Mouse (Mus musculus): ENCODE results near the gene Dnah8. TPM values are rescaled to one million over a fixed set of nuclear protein-coding genes. Genes with fewer than 3 reads are reported as not detected.

Gene Dnah8
- polyA plus RNA-seq, 1 experiment, result not detected

DNA sequence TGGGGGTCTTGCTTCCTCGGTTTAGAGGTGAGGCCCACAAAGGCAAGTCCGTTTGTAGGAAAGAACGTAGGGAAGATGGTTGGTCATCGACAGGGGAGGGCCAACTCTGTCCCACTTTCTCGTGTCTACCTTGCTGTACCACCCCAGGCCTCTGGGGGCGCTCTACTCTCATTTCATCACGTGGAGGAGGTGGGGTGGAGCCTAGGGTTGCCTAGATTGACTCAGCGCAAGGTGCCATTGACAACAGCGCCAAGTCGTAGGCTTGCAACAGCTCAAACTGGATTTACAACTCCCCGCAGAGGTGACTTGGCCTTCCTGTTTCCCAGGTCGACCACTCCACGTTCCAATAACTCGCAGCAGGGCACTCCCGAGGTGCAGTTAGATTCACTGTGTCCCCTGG lies 250.1 kb downstream of the Dnah8 start:
- H3K27me3 ChIP-seq (replicated peaks), result no peaks in the 10 kb centered on the region
- H3K4me3 ChIP-seq (replicated peaks), result no peak overlapping the region
- H3K9me3 ChIP-seq, result peaks cover 53% of the 10 kb centered on the region
- peaks cover 9% of the 10 kb centered on the region for H3K4me1 ChIP-seq
- no peak for TF ChIP-seq GATA1 (IDR thresholded peaks at IDR 0.05; ENCODE audit: borderline replicate concordance, low read length)
- no peak for TF ChIP-seq FLI1 (IDR thresholded peaks at IDR 0.05; ENCODE audit: low read length)
- no peaks in the 10 kb centered on the region for H3K36me3 ChIP-seq (replicated peaks; ENCODE audit: low read length)

DNA sequence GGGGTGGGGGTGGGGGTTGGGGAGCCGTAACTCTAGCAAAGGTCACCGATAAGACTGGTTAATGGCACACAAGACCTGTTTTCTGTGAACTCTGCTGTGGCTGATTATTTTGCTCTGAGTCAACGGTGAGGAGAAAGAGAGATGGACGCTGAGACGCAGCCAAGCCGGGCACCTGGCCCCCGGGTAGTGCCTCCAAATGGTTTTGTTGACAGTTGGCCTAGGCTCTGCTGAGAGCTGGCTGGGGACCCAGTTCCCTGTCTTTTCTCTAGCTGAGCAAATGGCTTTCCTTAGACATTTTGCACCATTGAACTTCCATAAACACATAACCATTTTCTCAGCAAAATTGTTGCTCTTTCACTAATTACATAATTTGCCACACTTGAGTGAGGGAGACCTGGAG lies 253.3 kb downstream of the Dnah8 start:
- Histone ChIP-seq H3K4me3 (replicated peaks) (no peak overlapping the region), H3K27me3 (replicated peaks) (no peaks in the 10 kb centered on the region), H3K36me3 (replicated peaks; ENCODE audit: low read length) (no peaks in the 10 kb centered on the region), H3K9me3 (peaks cover 63% of the 10 kb centered on the region), H3K4me1 (peaks cover 9% of the 10 kb centered on the region)
- TF ChIP-seq GATA1 (IDR thresholded peaks at IDR 0.05; ENCODE audit: borderline replicate concordance, low read length) (no peak), FLI1 (IDR thresholded peaks at IDR 0.05; ENCODE audit: low read length) (no peak)

DNA sequence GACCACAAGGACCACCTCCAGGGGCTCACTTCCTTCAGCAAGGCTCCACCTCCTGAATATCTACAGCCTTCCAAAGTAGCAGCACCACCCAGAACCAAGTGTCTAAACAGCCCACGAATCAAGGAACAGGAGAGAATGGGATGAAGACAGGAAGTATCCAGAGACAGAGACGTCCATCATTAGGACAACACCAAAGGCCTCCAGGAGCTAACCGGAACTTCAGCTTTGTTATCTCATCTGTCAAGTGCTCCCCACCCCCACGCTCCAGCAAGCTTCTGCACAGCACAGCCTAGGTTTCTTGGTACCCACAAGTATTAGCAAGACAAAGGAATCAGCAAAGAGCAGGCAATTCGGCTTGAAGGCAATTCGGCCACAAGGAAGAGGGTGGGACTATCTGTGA lies 254.5 kb downstream of the Dnah8 start:
- Histone ChIP-seq H3K36me3 (replicated peaks; ENCODE audit: low read length) (no peaks in the 10 kb centered on the region), H3K9me3 (peaks cover 63% of the 10 kb centered on the region), H3K27me3 (replicated peaks) (peaks cover 6% of the 10 kb centered on the region), H3K4me3 (replicated peaks) (no peak overlapping the region), H3K4me1 (peaks cover 14% of the 10 kb centered on the region)
- no peak for TF ChIP-seq GATA1 (IDR thresholded peaks at IDR 0.05; ENCODE audit: borderline replicate concordance, low read length)

DNA sequence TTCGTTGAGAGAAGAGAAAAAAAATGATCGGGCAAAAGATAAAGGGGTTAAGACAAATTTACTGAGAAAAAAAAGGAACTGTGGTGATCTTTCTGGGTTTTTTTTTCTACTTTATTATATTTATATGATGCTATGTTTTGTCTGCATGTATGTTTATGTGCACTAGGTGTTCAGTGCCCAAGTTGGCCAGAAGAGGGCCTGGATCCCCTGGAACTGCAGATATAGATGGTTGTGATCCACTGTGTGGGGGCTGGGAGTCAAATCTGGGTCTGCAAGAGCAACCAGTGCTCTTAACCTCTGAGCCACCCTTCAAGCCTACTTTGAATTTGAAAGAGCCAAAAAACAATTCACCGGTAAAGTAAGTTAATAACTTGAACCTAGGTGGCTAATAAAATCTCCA lies 256.2 kb downstream of the Dnah8 start:
- H3K4me1 ChIP-seq, result peaks cover 14% of the 10 kb centered on the region
- peaks cover 6% of the 10 kb centered on the region for H3K27me3 ChIP-seq (replicated peaks)
- H3K4me3 ChIP-seq (replicated peaks), result no peak overlapping the region
- H3K36me3 ChIP-seq (replicated peaks; ENCODE audit: low read length), result no peaks in the 10 kb centered on the region
- peaks cover 57% of the 10 kb centered on the region for H3K9me3 ChIP-seq
- TF ChIP-seq GATA1 (IDR thresholded peaks at IDR 0.05; ENCODE audit: borderline replicate concordance, low read length), result no peak

DNA sequence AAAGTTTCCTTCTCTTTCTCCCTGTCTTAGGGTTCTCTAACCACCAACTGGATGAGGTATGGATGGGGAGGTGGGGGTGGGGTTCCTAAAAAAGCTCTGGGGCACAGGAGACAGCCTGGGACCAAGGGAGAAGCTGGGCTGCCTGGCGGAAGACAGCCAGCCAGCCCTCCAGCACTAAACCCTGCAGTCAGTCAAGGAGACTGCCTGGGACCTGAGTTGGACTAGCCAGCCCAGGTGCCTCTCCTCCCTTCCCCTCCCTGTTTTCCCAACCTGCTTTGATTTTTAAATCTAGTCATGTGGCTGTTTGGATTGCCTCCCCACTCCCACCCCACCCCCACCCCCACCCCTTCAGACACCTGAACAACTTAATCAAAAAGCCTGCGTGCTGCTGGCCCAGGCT lies 256.8 kb downstream of the Dnah8 start:
- H3K27me3 ChIP-seq (replicated peaks), result peaks cover 6% of the 10 kb centered on the region
- H3K4me1 ChIP-seq, result peaks cover 14% of the 10 kb centered on the region
- no peaks in the 10 kb centered on the region for H3K36me3 ChIP-seq (replicated peaks; ENCODE audit: low read length)
- no peak overlapping the region for H3K4me3 ChIP-seq (replicated peaks)
- peaks cover 62% of the 10 kb centered on the region for H3K9me3 ChIP-seq
- TF ChIP-seq FLI1 (IDR thresholded peaks at IDR 0.05; ENCODE audit: low read length) (no peak), GATA1 (IDR thresholded peaks at IDR 0.05; ENCODE audit: borderline replicate concordance, low read length) (no peak)

DNA sequence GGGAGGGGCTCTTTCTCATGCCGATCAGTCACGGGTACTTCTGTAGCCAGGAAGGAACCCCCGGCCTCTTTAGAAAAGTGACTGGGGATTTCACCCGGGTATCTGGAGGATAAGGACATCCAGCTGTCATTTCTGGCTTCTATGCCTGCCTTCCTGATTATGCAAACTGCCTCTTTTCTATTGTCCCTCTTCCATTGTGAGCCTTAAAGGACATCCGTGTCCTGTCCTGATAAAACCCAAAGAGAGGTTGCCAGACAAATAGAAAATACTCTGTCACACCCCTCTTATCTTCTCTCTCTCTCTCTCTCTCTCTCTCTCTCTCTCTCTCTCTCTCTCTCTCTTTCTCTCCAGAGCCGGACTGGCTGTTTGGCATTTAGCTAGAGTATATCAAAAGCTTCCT lies 258.1 kb downstream of the Dnah8 start:
- H3K27me3 ChIP-seq (replicated peaks), result peaks cover 6% of the 10 kb centered on the region
- H3K9me3 ChIP-seq, result peaks cover 66% of the 10 kb centered on the region
- H3K4me1 ChIP-seq, result peaks cover 14% of the 10 kb centered on the region
- TF ChIP-seq FLI1 (IDR thresholded peaks at IDR 0.05; ENCODE audit: low read length) (no peak), GATA1 (IDR thresholded peaks at IDR 0.05; ENCODE audit: borderline replicate concordance, low read length) (no peak)
- no peak overlapping the region for H3K4me3 ChIP-seq (replicated peaks)
- H3K36me3 ChIP-seq (replicated peaks; ENCODE audit: low read length), result no peaks in the 10 kb centered on the region

DNA sequence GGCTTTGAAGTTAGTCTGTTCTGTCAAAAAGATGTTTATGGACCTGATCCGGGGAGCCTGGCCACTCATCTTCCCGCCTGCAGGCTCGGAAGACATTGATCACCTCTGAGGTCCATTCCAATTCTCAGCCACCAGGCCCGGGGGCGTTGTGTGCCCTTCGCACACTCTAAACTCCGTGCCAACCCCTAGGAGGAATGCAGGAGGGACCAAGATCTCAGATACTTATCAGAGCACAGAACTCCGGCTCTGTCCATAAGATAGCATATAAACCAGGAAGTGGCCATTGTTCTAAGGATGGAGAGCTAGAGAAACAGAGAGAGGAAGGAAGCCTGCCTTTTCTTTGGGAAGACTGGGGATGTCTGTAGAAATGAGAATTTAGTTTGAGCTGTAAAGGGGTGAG lies 259.4 kb downstream of the Dnah8 start:
- Histone ChIP-seq H3K27me3 (replicated peaks) (peaks cover 9% of the 10 kb centered on the region), H3K9me3 (peaks cover 67% of the 10 kb centered on the region)
- no peak for TF ChIP-seq FLI1 (IDR thresholded peaks at IDR 0.05; ENCODE audit: low read length)
- TF ChIP-seq GATA1 (IDR thresholded peaks at IDR 0.05; ENCODE audit: borderline replicate concordance, low read length), result no peak

DNA sequence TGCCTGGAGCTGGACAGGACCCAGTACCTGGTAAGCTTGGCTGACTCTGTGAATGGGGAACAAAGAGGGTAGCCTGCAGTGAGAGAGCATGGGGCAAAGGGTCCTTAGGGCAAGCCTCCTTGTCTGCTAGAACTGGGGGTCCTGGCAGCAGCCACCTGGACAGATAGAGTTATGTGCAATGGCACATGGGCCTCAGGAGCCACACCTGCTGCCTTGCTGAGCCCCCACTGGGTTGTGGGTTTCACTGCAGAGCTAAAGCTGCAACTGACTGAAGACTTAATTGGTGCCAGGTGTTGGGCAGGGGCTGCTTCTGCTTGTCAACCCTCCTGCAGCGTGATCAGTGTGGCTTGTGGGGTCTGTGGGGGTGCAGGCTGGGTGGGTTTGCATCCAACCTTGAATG lies 267.9 kb downstream of the Dnah8 start:
- H3K27me3 ChIP-seq (replicated peaks), result peaks cover 31% of the 10 kb centered on the region
- no peaks in the 10 kb centered on the region for H3K36me3 ChIP-seq (replicated peaks; ENCODE audit: low read length)
- H3K4me1 ChIP-seq, result peaks cover 8% of the 10 kb centered on the region
- peaks cover 43% of the 10 kb centered on the region for H3K9me3 ChIP-seq
- TF ChIP-seq FLI1 (IDR thresholded peaks at IDR 0.05; ENCODE audit: low read length), result no peak
- TF ChIP-seq GATA1 (IDR thresholded peaks at IDR 0.05; ENCODE audit: borderline replicate concordance, low read length), result no peak
- H3K4me3 ChIP-seq (replicated peaks), result no peak overlapping the region

More for the DNA sequence above, 259.4 kb downstream of the Dnah8 start:
- peaks cover 12% of the 10 kb centered on the region for H3K4me1 ChIP-seq
- no peaks in the 10 kb centered on the region for H3K36me3 ChIP-seq (replicated peaks; ENCODE audit: low read length)
- no peak overlapping the region for H3K4me3 ChIP-seq (replicated peaks)

DNA sequence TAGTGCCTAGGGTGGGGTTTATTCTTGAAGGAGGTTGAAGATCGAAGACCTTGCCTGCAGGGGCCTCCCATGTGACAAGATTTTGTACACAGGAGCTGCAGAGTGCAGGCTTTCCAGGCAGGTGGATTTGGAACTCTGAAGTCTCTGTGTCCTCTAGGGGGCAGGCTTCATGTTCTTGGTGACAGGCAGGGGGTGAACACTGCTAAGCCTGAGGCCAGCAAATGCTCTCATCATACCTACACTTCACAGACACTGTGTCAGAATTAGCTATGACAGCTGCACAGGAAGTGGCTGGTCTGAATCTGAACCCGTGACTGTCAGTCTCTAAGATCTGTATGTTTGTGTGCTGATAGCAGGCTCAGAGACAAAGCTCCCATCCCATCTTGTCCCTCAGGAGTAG lies 268.6 kb downstream of the Dnah8 start:
- TF ChIP-seq FLI1 (IDR thresholded peaks at IDR 0.05; ENCODE audit: low read length) (no peak), GATA1 (IDR thresholded peaks at IDR 0.05; ENCODE audit: borderline replicate concordance, low read length) (no peak)
- H3K4me3 ChIP-seq (replicated peaks), result no peak overlapping the region
- no peaks in the 10 kb centered on the region for H3K36me3 ChIP-seq (replicated peaks; ENCODE audit: low read length)
- H3K9me3 ChIP-seq, result peaks cover 36% of the 10 kb centered on the region
- peaks cover 36% of the 10 kb centered on the region for H3K27me3 ChIP-seq (replicated peaks)
- peaks cover 8% of the 10 kb centered on the region for H3K4me1 ChIP-seq

DNA sequence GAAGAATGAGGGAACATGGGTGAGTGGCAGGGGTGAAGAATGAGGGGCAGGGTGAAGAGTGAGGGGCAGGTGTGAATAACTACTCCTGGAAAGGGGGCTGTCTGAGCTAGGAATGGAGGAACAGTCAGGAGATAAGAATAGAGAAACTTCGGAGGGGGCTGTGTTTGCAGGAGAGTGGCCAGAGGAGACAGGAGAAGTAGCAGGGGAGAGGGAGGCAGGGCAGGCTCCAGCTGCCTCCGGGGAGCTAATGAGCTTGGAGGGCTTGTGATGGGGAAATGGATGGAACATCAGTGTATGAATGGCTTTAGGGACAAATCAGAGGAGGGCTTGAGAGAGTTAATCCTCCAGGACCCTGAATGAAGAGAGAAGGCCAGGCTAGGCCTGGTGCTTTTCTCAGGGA lies 272.9 kb downstream of the Dnah8 start:
- Histone ChIP-seq H3K9me3 (peaks cover 46% of the 10 kb centered on the region), H3K4me3 (replicated peaks) (no peak overlapping the region), H3K36me3 (replicated peaks; ENCODE audit: low read length) (no peaks in the 10 kb centered on the region), H3K27me3 (replicated peaks) (peaks cover 55% of the 10 kb centered on the region), H3K4me1 (peaks cover 18% of the 10 kb centered on the region)
- TF ChIP-seq GATA1 (IDR thresholded peaks at IDR 0.05; ENCODE audit: borderline replicate concordance, low read length) (no peak), FLI1 (IDR thresholded peaks at IDR 0.05; ENCODE audit: low read length) (no peak)

DNA sequence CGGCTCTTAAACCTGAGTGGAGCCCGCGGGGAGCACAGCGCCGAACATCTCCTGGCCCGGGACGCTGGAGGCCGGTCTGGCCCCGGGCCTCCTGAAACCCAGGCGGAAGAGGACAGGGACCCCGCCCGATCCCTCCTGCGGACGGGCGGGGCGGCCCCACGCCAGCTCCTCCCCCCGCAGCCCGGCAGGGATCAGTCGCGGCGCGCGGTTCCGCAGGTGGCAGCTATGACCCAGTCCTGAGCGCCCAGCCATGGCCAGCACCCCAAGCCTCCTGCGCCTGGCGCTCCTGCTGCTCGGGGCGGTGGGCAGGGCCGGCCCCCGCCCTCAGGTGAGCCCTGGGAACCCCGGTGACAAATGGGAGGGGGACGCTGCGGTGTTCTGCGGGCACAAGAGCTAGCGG lies 277.5 kb downstream of the Dnah8 start, which contains the start of gene Glp1r:
Glp1r (plus strand) TSS at position 191 of the 400 bp plus-strand sequence.
- no peaks in the 10 kb centered on the region for H3K36me3 ChIP-seq (replicated peaks; ENCODE audit: low read length)
- peaks cover 27% of the 10 kb centered on the region for H3K4me1 ChIP-seq
- peak within 1 kb of the TSS; percentile 84 for H3K4me3 ChIP-seq (replicated peaks)
- H3K27me3 ChIP-seq (replicated peaks), result peaks cover 80% of the 10 kb centered on the region
- TF ChIP-seq GATA1 (IDR thresholded peaks at IDR 0.05; ENCODE audit: borderline replicate concordance, low read length), result no peak
- TF ChIP-seq FLI1 (IDR thresholded peaks at IDR 0.05; ENCODE audit: low read length), result no peak
- peaks cover 31% of the 10 kb centered on the region for H3K9me3 ChIP-seq

All from megakaryocyte, embryonic 14.5 days (primary cell).